Mouse (Mus musculus) CD8-positive naive resting alpha-beta T cell, adult 2 months (primary cell): ENCODE data around the gene Selenon.

ENCODE experiments used
- DNase-seq, 2 experiments: peaks; one replicate each; pipeline ENCODE4 v3.0.0; 2022; ENCODE audit warnings: low read depth in 2 of 2, low spot score in 2 of 2

Selenon gene

DNA sequence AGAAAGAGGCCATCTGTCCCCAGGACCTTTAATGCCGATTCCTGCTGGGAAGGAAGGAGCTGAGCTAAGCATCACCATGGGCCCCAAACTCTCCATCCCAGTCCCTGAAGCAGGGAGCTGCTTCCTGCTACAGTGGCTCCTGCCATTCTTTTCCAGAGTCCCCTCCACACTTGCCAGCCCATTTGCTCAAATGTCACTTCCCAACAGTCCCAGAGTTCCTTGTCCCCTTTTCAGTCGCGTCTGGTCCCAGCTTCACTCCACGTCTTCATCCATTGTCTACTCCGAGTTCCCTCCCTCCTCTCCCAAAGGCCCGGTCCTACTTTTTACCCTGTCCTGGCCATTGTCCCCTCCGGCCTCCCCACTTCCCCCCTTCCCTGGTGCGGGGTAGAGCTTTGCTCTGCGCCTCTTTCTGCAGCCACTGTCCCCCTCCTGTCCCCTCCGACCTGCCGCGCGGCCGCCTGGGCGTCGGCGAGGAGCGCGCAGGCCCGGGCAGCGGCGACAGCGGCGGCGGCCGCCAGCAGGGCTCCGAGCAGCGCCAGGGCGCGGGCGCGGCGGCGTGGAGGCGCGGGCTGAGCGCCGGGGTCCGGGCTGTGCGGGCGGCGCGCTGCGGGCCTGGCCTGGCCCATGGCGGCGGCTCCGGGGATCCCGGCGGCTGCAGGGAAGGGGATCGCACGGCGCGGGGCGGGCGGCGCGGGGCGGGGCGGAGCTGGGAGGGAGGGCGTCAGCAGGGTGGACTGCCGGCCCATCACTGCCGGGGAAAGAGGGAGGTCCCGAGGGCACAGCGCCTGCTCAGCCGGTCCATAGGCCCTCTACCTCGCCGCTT, at the start of gene Selenon:
TSS of gene Selenon (minus strand) at position 673 of the 823 bp plus-strand sequence.
- no peak for DNase-seq

DNA sequence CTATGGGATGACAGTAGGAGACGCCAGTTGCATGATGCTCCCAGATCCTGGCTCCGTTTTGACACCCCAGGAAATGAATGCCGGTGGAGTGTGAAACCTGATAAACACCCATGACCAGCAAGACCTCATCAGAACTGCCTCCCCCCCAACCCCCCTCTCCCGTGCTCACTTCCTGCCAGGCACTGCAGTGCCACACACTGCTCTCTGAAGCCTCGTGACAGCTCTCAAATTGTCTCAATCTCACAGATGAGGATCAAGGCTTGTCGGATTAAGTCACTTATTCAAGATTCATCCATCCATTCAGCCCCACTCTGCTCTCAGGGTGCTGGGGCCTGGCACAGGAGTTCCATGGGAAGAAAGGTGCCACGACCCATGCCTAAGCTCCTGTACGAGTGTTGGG, 49.4 kb upstream of the Selenon start:
- peak; percentile 40 to 64 for DNase-seq

DNA sequence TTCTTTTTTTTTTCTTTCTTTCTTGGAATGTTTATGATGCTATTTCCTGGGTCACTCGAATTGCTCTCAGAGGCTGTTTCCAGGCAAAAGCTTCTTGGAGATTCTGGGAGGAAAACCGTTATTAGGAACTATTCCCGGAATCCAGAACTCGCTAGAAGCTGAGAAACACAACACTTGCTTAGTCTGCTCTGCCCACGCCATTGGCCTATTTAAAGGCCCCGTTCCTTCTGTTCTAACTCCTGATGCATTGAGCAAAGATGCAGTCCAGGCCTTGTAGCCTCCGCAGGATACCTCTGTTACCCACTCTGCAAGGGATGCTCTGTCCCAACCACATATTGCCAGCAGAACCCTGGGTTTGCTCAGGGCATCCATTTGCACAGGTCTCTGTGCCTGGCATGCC, 48.8 kb upstream of the Selenon start:
- DNase-seq: no peak

DNA sequence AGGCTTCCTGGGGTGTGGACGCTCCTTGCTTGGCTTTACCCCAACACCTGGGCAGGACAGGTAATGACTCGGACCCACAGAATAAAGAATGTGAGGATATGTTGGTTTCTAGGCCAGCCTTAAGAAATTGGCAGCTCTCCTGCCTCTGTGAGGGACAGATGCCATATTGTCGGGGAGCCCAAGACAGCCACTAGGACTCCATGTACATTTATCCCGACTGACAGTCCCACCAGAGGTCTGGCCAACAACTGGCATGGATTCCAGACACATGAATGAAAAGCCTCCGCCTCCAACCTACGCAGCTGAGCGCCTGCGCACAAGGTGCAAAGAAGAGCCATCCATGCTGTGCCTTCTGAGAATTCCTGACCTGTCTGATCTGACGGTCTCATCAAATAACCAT, 48.1 kb upstream of the Selenon start:
- no peak for DNase-seq

DNA sequence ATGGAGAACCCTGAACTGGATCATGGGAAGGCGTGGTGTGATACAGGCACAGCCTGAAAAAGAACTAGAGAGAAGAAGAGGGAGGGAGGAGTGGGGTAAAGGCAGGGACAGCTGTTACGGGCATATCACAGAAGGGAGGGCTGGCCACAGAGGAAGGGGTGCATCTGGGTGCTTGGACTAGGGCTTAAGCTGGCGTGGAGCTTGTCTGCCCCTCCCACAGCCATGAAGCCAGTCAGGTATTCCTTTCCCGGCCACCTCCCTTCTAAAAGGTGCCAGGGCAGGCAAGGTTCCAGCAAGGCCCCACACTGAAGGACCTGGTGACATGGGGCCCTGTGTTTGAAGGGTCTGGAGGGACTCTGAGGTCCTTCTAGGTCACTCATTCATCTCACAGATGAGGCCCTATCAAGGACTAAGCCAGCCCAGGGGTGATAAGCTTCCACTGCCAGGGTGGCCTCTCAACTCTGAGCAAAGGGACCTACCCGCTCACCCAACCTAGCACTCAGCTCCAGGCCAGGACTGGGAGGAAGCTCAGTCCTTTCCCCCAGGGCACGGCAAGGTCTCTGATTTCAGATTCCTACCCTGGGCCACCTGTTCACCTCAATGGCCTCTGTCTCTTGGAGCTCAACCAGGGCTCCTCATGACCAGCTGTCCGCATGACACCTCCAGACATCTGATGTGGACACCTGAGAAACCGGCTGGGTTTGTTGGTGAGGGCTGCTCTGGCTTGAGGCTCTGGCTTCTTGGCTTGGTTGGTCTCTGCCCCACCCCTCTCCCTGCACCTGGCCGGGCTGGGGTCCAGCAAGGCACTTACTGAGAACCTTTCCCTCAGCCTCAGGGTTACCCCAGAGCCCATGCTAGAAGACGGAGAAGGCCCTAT, 45.1 kb upstream of the Selenon start:
- DNase-seq: no peak

DNA sequence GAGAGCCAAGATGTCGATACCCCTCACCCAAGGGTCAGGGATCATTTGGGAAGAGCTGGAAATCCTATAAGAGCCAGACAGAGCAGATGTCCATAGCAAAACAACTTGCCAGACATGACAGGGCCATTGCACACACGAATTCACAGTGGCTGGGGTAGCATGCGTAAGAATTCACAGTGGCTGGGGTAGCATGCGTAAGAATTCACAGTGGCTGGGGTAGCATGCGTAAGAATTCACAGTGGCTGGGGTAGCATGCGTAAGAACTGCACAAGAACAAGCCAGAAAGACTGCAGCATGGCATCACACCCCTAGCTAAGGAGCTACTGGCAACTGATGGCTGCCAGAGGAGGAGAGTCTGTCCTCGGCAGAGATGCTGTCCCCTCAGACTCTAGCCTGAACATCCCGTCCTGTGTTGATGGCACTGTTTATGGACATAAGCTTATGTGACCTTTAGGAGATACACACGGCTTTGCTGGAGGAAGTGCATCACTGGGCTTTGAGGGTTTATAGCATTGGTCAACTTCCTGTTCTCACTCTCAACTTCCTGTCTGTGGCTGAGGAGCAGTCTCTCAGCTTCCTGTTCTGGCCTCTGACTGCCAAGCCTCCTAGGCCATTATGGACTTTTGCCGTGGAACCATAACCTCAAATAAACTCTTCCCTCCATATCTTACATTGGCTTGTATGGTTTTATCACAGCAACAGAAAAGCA, 42.9 kb upstream of the Selenon start:
- DNase-seq: no peak

DNA sequence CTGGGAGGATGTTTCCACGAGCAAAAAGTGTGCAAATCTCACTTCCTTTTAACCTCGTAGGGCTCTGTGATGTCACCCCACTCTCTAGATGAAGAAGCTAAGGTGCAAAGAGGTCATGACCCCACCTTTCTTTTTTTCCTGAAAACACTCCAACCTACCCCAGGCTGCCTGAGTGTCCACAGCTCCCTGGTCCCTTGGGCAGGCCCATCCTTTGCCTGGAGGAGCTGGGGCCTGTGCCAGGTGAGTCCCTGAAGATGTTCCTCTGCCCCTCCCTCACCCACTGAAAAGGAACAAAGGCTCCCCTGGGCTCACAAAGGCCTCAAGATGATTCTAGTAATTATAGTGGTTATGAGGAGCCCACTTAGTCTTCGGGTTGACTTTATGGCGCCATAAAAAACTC, 40.5 kb upstream of the Selenon start:
- no peak for DNase-seq

DNA sequence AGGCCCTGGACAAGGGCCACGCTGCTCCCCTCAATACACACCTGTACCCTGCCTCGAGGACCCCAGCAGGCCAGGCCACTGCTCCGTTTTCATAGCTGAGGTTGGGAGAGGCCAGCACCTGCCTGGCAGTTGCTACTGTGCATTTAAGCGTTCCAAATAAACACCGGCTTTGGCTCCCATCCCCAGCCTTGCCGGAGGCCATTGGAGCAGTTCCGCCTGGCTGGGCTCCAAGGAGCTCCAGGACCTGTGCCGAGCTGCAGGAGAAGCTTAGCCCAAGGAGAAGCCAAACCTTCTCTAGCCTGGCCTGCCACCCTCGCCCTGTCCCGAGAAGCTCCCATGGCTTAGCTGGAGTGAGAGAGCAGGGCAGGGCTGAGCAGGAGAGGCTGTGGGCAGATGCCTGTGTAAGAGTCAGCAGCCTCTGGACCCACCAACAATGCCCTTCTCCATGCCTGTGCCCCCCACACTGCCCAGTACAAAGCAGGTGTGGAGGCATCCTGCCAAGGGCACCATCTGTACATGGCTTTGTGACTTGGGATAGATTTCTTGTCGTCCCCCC, 39.6 kb upstream of the Selenon start:
- DNase-seq: no peak

DNA sequence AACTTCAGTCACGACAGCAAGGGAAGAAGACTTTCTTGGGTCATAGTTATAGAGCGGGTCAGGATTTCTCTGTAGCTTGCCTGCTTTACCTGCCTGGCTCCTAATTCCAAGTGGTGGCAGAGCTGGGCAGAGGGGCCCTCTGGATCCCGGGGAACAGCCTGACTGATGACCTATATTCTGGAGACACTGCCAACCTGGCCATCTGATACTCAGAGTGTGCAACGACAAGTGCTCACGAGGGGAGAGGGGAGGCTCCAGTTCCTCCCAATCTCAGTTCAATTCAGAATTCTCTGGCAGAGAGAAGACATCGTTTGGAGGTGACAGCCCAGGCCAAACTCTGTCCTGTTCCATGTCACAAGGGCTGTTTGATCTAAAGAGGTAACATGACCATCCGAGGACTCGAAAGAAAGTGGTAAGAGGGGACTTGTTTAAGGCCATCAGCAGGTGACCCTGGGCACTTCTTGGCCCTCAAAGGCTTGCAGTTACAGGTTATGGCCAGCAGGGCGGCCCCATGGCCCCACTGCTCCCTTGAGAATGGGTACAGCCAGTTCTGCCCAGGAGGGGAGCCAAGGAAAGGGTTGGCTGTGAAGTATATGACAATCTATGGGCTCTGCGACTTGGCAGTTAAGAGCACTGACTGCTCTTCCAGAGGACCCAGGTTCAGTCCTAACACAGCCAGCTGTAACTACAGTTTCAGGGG, 38.4 kb upstream of the Selenon start:
- peak; percentile 12 to 25 for DNase-seq

- DNase-seq: no peak
Observed at GRCm38 (mm10) chr4:134589786-134590185, 37.8 kb upstream of the Selenon start.

DNA sequence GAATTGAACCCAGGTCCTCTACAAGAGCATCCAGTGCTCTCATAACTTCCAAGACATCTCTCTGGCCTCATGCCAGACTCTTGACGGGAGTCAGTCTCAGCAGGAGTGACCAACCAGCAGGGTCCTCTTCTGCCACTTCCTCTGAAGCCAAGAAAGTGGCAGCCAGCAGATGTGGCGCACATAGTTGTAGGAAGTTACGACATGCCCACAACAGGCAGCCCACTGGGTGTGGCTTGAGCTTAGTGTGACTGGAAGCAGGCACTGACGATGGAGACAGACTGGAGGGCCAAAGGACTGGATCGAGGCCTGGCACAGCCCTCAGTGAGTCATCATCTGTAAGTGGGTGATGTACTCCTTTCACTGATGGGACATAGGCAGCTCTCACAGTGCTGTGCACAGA, 37.0 kb upstream of the Selenon start:
- no peak for DNase-seq

GRCm38 (mm10) chr4:134588287-134588686, 36.3 kb upstream of the Selenon start:
- no peak for DNase-seq

- no peak for DNase-seq
Observed at GRCm38 (mm10) chr4:134587636-134588197, 35.8 kb upstream of the Selenon start.

DNA sequence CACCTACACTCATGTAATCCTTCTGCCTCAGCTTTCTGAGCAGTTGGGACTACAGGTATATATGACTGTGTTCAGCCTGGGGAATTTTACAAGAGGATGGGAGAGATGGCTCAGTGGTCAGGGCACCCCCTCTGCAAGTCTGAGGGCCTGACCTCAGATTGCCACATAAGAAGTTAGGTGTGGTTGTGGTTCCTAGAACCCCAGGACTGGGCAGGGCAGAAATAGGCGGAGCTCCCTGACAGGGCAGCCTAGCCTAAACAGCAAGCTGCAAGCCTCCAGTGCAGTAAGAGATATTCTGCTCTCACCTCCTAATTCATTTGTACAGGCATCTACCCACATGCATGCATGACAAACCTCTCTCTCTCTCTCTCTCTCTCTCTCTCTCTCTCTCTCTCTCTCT, 34.7 kb upstream of the Selenon start:
- no peak for DNase-seq

GRCm38 (mm10) chr4:134586126-134586525, 34.2 kb upstream of the Selenon start:
- no peak for DNase-seq

GRCm38 (mm10) chr4:134583513-134583912, 31.5 kb upstream of the Selenon start:
- DNase-seq: peak; percentile 53 to 57

GRCm38 (mm10) chr4:134581365-134581764, 29.4 kb upstream of the Selenon start:
- DNase-seq: no peak

GRCm38 (mm10) chr4:134580351-134581148, 28.6 kb upstream of the Selenon start:
- no peak for DNase-seq

- no peak for DNase-seq
Observed at GRCm38 (mm10) chr4:134579620-134580019, 27.7 kb upstream of the Selenon start.
